ENCODE assay signal across 8 mouse cellular contexts in genomic region chr5:109557321-109558122, GRCm38 (mm10). TPM values are rescaled to one million over a fixed set of nuclear protein-coding genes. Genes with fewer than 3 reads are reported as not detected.
DNase-seq lines count a peak whose midpoint lies in the region; ATAC-seq lines count a peak whose summit lies in the region.

No protein-coding gene starts in this region.

- H3K9ac ChIP-seq in hindbrain, embryonic 14.5 days = peak overlapping the region; percentile 65

- DNase-seq in WW6 (ENCODE audit: low read depth, low spot score) = peak; percentile 97
- DNase-seq in cerebellum, postnatal 14 days = peak; percentile 98 to 100
- peak; percentile 95 to 97 for DNase-seq in frontal cortex, postnatal 25 days (ENCODE audit: low spot score in 2 of 2)
- DNase-seq in hindbrain, embryonic 14.5 days (ENCODE audit: low spot score) = peak; percentile 96
- peak; percentile 91 to 94 for DNase-seq in layer of hippocampus, postnatal 25 days (ENCODE audit: extremely low spot score in 1 of 2, low spot score in 1 of 2)
- peak; percentile 94 for DNase-seq in lung, postnatal 14 days
- peak; percentile 100 for DNase-seq in retina, adult 2 months (ENCODE audit: low read depth, low spot score)
- DNase-seq in urinary bladder, adult 18-20 months (ENCODE audit: low spot score in 2 of 2) = peak; percentile 96 to 97

- no peaks in the 10 kb centered on the region for H3K4me1 ChIP-seq in hindbrain, embryonic 14.5 days (replicated peaks; ENCODE audit: control insufficient read depth, insufficient read depth, low read length)

- peak; percentile 79 for ATAC-seq in hindbrain, embryonic 14.5 days (ENCODE audit: low FRiP score)

- H3K9me3 ChIP-seq in hindbrain, embryonic 14.5 days (ENCODE audit: control insufficient read depth, low read length) = peaks cover 51% of the 10 kb centered on the region

- peak overlapping the region; percentile 47 for H3K4me2 ChIP-seq in hindbrain, embryonic 14.5 days (replicated peaks)

- whole genome bisulfite sequencing in hindbrain, embryonic 14.5 days = under 1% methylated on average over 35 of the region's 35 CpGs

- peak overlapping the region; percentile 53 for H3K4me3 ChIP-seq in hindbrain, embryonic 14.5 days (replicated peaks; ENCODE audit: low read length)

- H3K36me3 ChIP-seq in hindbrain, embryonic 14.5 days (replicated peaks; ENCODE audit: control insufficient read depth, insufficient read depth) = no peaks in the 10 kb centered on the region

- peak overlapping the region; percentile 96 for H3K27ac ChIP-seq in hindbrain, embryonic 14.5 days

- H3K27me3 ChIP-seq in hindbrain, embryonic 14.5 days (ENCODE audit: control insufficient read depth, insufficient read depth, low read length) = no peaks in the 10 kb centered on the region

RNA-seq across cellular contexts. Expression of gene Crlf2, which starts 1.3 kb away (rescaled TPM):
- polyA plus RNA-seq in hindbrain, embryonic 14.5 days (2014; fragmentation: Nextera tagmentation; extraction: Ambion mirVana) = 13.5 and 16.5 TPM in 2 replicates
- 10 to 100 TPM; 29.1 to 31.3 TPM for total RNA-seq in layer of hippocampus, postnatal 25 days (2021)

Comparison
In these comparisons a context has a peak if more than half of its experiments do, and no peak if none do; other contexts are left out.
1. Peak in every context shown above with its lines: DNase-seq, ATAC-seq, H3K4me3 ChIP-seq and H3K27ac ChIP-seq.